Mouse (Mus musculus) A20 (cell line): ENCODE data around the gene Lce3e.
A peak's percentile ranks its signal among the peaks of the same experiment; 100 is the strongest.

Source experiments
- DNase-seq: peaks from one replicate; pipeline ENCODE4 v3.0.0-alpha.2; 2011; ENCODE audit warnings: low read depth, low spot score

The Lce3e gene

DNA sequence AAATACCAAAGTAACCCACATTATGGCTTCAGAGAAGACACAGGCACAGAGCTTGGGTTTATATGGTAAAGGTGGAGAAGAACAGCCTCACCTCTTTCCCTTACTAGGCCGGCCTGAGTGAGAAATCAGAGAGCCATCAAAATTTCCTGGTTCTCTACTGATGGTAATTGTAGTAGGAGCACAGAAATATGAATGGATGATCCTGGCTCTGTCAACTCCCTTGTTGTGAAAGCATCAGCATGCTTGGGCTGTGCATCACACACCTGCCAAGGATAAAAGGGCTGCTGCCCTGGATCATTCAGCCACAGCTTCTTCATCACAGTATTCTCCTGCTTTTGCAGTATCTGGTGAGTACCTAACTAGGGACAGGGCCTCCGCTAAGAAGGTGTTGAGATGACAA is at the start of gene Lce3e:
Gene Lce3e, plus strand, starts transcription at position 301 of the 400 bp plus-strand sequence.
- DNase-seq = no peak

DNA sequence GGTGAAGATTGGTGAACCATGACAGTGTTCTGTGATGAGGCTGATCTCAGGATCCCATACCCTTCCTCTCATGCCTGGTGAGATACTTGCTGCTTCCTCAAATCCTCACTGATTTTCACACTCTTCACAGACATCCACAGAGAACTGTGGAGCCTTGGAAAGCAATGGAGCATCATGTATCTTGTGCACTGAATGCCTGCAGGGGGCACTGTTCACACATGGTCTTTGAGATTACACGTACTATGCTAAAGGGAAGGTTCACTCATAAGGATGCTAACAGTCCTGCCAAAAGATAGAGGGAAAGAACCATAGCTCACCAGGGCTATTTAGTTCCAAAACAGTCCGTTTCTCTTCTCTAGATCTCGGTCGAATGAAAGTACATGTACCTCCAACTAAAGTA is 46.5 kb upstream of the Lce3e start:
- no peak for DNase-seq

DNA sequence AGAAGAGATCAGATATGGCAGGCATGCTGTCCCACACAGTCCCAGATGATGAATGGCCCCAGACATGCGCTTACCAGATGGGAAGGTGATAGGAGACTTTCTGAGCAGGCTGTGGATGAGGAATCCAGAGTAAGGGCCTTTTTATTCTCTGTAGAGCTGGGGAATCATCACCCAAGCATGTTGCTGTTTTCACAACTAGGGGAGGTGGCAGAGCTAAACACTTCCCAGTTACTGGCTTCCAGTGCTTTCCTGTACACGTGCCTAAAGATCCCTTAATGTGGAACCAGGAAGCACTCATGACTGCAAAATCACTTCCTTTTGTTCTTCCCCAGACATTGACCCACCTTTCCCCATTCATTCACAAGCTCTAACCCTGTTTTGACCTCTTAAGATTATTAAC is 40.7 kb upstream of the Lce3e start, which contains the start of gene Lce3a:
Gene Lce3a, minus strand, starts transcription at position 101 of the 400 bp plus-strand sequence.
- DNase-seq = no peak

DNA sequence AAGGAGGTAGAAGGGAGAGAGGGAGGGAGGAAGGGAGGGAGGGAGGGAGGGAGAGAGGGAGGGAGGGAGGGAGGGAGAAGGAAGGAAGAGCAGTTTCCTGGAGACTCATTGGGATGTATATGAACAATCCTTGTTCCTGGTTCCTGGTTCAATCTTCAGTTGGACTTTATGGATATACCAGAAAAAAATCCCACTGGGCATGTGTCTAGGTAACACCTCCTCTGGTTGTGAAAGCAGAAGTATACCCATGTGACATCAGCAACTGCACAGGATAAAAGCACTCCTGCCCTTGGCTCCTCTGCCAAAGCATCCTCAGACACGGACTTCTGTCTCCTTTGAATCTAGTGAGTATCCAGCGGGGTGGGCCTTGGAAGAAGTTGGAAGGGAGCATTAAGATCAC is 34.2 kb upstream of the Lce3e start, which contains the start of gene Lce3b:
Gene Lce3b, plus strand, starts transcription at position 301 of the 400 bp plus-strand sequence.
- no peak for DNase-seq

DNA sequence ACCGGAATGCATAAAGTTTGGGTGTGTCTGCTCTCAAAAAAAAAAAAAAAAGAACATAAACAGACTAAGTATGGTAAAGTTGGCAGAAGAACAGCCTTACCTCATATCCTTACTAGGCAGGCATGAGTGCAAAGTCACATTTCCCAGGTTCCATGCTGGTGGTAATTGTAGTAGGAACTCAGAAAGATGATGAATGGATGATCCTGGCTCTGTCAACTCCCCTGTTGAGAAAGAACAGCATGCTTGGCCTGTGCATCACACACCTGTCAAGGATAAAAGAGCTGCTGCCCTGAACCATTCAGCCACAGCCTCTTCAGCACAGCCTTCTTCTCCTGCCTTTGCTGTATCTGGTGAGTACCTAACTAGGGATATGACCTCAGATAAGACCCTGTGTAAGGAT is 22.7 kb upstream of the Lce3e start, which contains the start of gene Lce3c:
Gene Lce3c, plus strand, starts transcription at position 301 of the 400 bp plus-strand sequence.
- no peak for DNase-seq

DNA sequence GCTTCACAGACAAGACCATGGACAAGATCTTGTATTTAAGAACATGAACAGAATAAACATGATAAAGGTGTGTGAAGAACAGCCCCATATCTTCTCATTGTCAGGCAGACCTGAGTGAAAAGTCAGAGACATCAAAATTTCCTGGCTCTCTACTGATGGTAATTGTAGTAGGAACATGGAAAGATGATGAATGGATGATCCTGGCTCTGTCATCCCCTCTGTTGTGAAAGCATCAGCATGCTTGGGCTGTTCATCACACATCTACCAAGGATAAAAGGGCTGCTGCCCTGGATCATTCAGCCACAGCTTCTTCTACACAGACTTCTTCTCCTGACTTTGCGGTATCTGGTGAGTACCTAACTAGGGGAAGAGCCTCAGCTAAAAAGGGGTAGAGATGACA is 9.8 kb upstream of the Lce3e start, which contains the start of gene Lce3d:
Gene Lce3d, plus strand, starts transcription at position 301 of the 400 bp plus-strand sequence.
- DNase-seq = no peak

DNA sequence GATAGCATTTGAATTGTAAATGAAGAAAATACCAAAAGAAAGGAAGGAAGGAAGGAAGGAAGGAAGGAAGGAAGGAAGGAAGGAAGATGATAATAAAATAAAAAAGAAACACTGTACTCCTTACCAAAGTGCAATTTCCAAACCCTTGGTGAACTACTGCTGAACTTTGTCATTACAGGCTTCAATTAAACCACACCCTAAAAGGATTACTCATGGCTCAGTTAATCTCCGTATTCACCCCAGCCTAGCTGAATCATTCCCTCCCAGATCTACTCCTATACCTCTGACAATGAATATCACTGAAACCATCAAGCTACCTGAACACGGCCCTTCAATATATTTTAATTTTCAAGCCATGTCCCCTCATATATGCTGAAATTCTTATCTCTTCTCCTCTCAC is 11.6 kb downstream of the Lce3e start:
- no peak for DNase-seq

DNA sequence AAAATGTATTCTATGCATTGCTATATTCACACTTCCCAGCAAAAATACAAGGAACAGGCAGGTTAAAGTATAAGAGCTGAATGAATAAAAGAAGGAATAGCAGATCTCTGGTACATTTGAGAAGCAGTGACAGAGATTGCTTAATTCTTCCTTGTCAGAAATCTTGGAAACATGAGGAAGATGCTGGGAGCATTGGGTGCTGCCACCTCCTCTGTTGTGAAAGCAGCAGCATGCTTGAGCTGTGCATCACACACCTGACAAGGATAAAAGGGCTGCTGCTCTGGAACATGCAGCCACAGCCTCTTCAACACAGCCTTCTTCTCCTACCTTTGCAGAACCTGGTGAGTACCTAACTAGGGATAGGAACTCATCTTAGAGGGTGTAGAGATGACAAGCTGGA is 25.1 kb downstream of the Lce3e start, which contains the start of gene Lce3f:
Gene Lce3f, plus strand, starts transcription at position 301 of the 400 bp plus-strand sequence.
- no peak for DNase-seq

DNA sequence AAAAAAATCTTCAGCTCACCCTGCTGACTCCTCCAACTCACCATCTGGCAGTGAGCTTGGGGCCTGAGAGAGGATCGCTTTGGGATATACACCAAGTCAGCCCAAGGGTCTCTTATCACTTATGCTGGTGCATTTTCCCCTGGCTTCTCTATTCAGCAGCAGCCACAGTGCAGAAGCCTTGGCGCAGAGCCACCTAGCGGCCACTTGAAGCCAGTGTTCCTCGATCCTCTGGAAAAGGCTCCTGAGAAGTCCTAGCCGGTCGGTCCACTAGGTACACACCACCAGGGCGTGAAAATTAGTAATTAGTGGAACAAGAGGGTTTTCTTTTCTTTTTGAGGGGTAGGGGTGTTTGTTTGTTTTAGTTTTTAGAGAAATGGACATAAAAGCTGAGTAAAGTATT is 31.8 kb downstream of the Lce3e start:
- DNase-seq = peak; percentile 10

DNA sequence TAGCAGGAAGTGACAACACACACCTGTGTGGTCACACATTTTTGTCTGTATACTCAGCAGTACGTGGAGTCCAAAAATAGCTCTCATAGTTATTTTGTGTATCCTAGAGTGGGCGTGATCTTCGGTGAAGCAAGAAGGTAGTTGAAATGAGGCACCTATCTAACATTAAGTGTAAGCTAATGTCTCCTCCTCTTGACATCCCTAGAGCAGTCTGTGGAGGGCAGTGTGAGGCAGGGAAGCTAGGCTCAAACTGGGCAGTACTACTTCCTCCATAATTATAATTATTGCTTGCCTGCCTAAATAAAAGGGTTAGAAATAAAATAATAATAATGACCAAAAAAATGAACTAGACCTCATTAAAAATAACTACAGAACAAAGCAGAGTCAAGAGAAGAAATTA is 33.8 kb downstream of the Lce3e start:
- no peak for DNase-seq

DNA sequence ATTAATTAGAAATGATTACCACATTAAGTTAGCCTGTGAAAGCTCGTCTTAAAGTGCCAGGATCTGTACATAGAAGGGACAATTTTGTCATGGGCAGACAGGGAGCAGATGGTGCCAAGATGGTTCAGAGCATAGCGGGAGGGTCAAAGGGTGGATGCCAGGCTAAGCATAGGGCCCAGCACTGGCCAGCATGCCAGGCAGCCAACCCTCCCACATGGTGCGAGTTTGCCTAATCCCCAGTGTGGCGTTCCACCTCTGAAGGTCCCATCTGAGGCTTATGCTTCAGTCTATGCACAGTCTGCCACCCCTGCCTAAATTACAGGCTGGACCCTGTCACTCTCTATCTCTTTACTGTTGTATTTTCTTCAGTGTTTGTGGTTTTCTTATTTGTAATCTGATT is 36.0 kb downstream of the Lce3e start:
- DNase-seq = no peak

DNA sequence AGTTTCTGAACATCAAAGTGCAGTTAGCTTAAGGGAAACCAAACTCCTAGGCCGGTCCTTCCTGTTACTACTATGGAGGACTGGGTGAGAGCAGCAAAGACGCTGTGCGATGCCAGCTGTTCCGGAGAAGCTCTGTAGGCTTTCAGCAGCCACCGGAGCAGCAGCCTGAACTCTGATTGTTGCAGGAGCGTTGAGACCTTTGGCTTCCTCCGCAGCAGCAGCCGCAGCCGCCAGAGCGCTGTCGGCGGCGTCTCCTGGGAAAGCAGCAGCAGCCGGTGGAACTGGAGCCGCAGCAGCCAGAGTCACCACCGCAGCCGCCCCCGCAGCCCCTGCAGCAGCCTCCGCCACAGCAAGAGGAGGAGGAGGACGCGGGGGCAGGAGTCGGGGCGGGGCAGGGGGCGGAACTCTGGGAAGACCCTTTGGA is 47.5 kb downstream of the Lce3e start:
- no peak for DNase-seq

DNA sequence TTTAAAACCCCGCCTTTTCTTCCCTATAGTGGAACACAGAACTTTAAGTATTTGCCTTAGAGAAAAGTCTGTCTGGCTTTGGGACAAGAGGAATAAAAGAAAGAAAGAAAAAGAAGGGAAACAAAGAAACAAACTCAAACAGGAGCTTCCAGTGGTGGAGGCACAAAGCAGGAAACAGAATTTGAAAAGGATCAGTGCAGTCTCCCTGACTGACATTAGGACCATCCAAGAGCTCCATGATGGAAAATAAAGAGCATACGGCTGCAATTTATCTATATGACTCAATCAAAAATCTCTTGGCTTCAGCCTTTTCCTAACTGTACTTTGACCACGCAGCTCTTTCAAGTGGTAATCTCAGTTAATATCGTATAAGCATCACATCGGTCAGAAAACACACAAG is 48.0 kb downstream of the Lce3e start:
- no peak for DNase-seq

DNA sequence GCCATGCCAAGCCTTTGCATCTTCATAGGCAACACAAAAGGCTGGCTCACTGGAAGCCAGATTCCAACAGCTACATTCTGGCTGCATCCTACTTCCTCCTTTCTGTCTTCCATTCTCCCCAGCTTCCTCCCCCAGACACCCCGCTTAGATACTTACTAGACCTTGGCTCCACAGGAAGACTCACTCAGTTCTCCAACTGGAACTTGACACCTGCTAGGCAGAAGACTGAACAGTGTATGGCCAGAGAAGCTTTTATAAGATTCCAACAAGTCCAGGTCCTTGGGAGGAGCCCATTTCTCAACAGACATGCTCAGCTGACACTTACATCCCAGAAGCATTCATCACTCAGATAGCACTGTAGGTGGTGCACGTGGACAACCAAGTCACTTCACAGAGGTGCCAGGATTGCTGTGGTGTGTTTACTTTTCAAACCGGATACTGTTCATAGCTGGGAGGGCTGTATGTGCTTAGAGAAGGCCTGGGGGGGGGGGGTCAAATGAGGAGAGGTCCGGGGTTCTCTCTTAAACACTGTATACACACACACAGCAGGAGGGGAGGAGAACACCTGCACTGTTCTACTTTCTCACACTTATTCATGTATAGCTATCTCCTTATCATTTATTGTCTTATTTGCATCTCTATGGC is 48.7 kb downstream of the Lce3e start, which contains the start of gene Crct1:
Gene Crct1, minus strand, starts transcription at position 228 of the 645 bp plus-strand sequence.
- DNase-seq = no peak
